Mouse (Mus musculus): ENCODE measurements around the gene Lsm11. TPM values are rescaled to one million over a fixed set of nuclear protein-coding genes. Genes with fewer than 3 reads are reported as not detected.

The Lsm11 gene
- total RNA-seq (2023) = 1 to 10 TPM; 4.0 to 4.2 TPM

DNA sequence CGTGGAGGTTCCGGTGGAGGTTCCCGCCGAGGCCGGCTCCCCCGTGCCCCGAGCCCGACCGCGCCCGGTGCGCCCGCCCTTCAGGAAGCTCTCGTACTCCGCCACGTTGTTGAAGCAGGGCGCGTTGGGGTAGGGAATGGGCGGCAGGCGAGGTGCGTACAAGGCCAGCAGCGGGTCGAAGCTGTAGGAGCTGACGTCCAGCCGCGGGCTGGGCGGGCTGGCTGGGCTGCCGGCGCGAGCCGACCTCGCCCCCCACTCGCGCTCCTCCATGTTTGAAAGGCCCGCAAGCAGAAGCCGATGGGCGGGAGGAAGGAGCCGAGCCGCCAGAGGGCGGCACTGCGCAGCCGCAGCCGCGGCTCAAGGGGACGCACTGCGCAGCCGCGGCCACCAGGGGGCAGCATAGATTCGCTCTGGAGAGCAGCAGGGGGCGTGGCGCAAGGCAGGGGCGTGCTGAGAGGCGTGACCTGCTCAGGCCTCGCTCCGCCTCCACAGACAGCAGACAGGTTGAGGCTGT lies at the start of gene Lsm11:
TSS of gene Lsm11 (minus strand) at position 293 of the 514 bp plus-strand sequence.

GRCm38 (mm10) chr11:45979946-45980892 lies 35.5 kb upstream of the Lsm11 start, which contains the start of gene Sox30:
Gene Sox30, plus strand, starts transcription at chr11:45980310.

DNA sequence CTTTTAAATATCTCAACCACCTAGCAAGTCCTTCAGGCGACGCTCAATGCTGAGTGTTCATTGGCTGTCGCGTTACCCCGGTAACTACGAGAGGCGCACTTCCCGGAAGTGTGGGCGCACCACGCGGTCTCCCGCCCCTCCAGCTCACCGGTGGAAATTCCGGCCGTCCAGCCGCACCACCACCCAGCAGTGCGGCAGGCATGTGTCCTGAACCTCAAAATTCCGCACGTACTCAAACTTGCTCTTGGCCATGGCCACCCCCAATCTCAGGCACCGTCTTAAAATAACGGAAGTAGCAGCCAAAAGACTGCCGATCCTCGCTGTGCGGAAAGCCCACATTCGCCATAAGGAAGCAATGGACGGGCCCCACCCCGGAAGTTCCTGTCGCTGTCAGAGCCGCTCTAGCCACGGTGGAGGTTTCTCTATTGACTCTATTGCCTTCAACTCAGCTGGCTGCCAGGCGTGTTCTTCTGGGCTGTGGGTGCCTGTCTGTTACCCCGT lies 10.4 kb upstream of the Lsm11 start, which contains the start of gene Thg1l:
TSS of gene Thg1l (minus strand) at position 368 of the 501 bp plus-strand sequence.

Other genes starting within 250 kb of the Lsm11 start
- 100 to 1,000 TPM; 135 to 136 TPM for gene Clint1, start 92.9 kb downstream of the Lsm11 start, total RNA-seq (2023)
- gene Thg1l, start 10.6 kb upstream of the Lsm11 start, total RNA-seq (2023) = 1 to 10 TPM; 4.2 to 5.1 TPM
- gene Sox30, start 35.4 kb upstream of the Lsm11 start, total RNA-seq (2023) = not detected
- 1 to 10 TPM; 2.0 to 4.4 TPM for gene Gm12166, start 107.4 kb upstream of the Lsm11 start, total RNA-seq (2023)
- 100 to 1,000 TPM; 107 to 132 TPM for gene Adam19, start 111.1 kb upstream of the Lsm11 start, total RNA-seq (2023)
- not detected for gene Nipal4, start 221.6 kb upstream of the Lsm11 start, total RNA-seq (2023)

All from neutrophil, adult 83 days (primary cell).